Mouse (Mus musculus): ENCODE results near the gene Spns2. TPM values are rescaled to one million over a fixed set of nuclear protein-coding genes. Genes with fewer than 3 reads are reported as not detected.

The Spns2 gene
- 21.6 TPM for polyA plus RNA-seq (2015; fragmentation: Illumina TruSeq; extraction: RNeasy Lipid Tissue Mini Kit (QIAGEN cat#74804); ENCODE audit: insufficient read depth, low replicate concordance)

GRCm38 (mm10) chr11:72489881-72490301 lies at the start of gene Spns2:
Spns2 (minus strand) TSS chr11:72489904.

GRCm38 (mm10) chr11:72440965-72441664 lies 48.6 kb downstream of the Spns2 start, which contains the start of gene Mybbp1a:
Mybbp1a (plus strand) TSS chr11:72441355.

GRCm38 (mm10) chr11:72434963-72435693 lies 54.6 kb downstream of the Spns2 start, which contains the start of gene Ggt6:
Ggt6 (plus strand) TSS chr11:72435526.

GRCm38 (mm10) chr11:72411093-72411921 lies 78.4 kb downstream of the Spns2 start, which contains the start of gene Smtnl2:
Smtnl2 (minus strand) TSS chr11:72411713.

Other genes with a start within 250 kb of the Spns2 start
- gene Slc13a5, start 222.7 kb downstream of the Spns2 start, polyA plus RNA-seq (2015; fragmentation: Illumina TruSeq; extraction: RNeasy Lipid Tissue Mini Kit (QIAGEN cat#74804); ENCODE audit: insufficient read depth, low replicate concordance), result not detected
- 77.7 TPM for gene Xaf1, start 188.3 kb downstream of the Spns2 start, polyA plus RNA-seq (2015; fragmentation: Illumina TruSeq; extraction: RNeasy Lipid Tissue Mini Kit (QIAGEN cat#74804); ENCODE audit: insufficient read depth, low replicate concordance)
- gene Fbxo39, start 175.5 kb downstream of the Spns2 start, polyA plus RNA-seq (2015; fragmentation: Illumina TruSeq; extraction: RNeasy Lipid Tissue Mini Kit (QIAGEN cat#74804); ENCODE audit: insufficient read depth, low replicate concordance), result 0.18 TPM
- not detected for gene Tekt1, start 127.5 kb downstream of the Spns2 start, polyA plus RNA-seq (2015; fragmentation: Illumina TruSeq; extraction: RNeasy Lipid Tissue Mini Kit (QIAGEN cat#74804); ENCODE audit: insufficient read depth, low replicate concordance)
- gene Smtnl2, start 78.2 kb downstream of the Spns2 start, polyA plus RNA-seq (2015; fragmentation: Illumina TruSeq; extraction: RNeasy Lipid Tissue Mini Kit (QIAGEN cat#74804); ENCODE audit: insufficient read depth, low replicate concordance), result 0.36 TPM
- gene Ggt6, start 54.4 kb downstream of the Spns2 start, polyA plus RNA-seq (2015; fragmentation: Illumina TruSeq; extraction: RNeasy Lipid Tissue Mini Kit (QIAGEN cat#74804); ENCODE audit: insufficient read depth, low replicate concordance), result not detected
- 98.0 TPM for gene Mybbp1a, start 48.5 kb downstream of the Spns2 start, polyA plus RNA-seq (2015; fragmentation: Illumina TruSeq; extraction: RNeasy Lipid Tissue Mini Kit (QIAGEN cat#74804); ENCODE audit: insufficient read depth, low replicate concordance)
- 6.0 TPM for gene Spns3, start 60.6 kb upstream of the Spns2 start, polyA plus RNA-seq (2015; fragmentation: Illumina TruSeq; extraction: RNeasy Lipid Tissue Mini Kit (QIAGEN cat#74804); ENCODE audit: insufficient read depth, low replicate concordance)
- gene Ube2g1, start 117.4 kb upstream of the Spns2 start, polyA plus RNA-seq (2015; fragmentation: Illumina TruSeq; extraction: RNeasy Lipid Tissue Mini Kit (QIAGEN cat#74804); ENCODE audit: insufficient read depth, low replicate concordance), result 39.8 TPM
- 60.6 TPM for gene Ankfy1, start 200.1 kb upstream of the Spns2 start, polyA plus RNA-seq (2015; fragmentation: Illumina TruSeq; extraction: RNeasy Lipid Tissue Mini Kit (QIAGEN cat#74804); ENCODE audit: insufficient read depth, low replicate concordance)